15 mouse cellular contexts compared by ENCODE assay signal in genomic region chr10:3997851-3998426, GRCm38 (mm10).
"Had no signal": no experiment of that assay in that cellular context is flagged by ENCODE, and none has a peak within 500 bp of the region (broad histone marks: within the 10 kb centered on the region; RNA-seq: fewer than 3 reads in every experiment).

No protein-coding gene starts in this region.

- DNase-seq: kidney, postnatal 14 days; layer of hippocampus, adult 9-11 months; layer of hippocampus, postnatal 36 days; lung, postnatal 10 days; retina, postnatal 1 day; right cerebral cortex, postnatal 4 days; spleen, adult 18-20 months; thymus, postnatal 36 days had no signal

- H3K27me3 ChIP-seq: limb, embryonic 15.5 days; liver, embryonic 12.5 days; midbrain, embryonic 12.5 days; neural tube, embryonic 13.5 days; stomach, embryonic 15.5 days had no signal

- H3K4me3 ChIP-seq: limb, embryonic 15.5 days; liver, embryonic 12.5 days; midbrain, embryonic 12.5 days; neural tube, embryonic 13.5 days; stomach, embryonic 15.5 days had no signal

- H3K4me2 ChIP-seq: limb, embryonic 15.5 days; liver, embryonic 12.5 days; midbrain, embryonic 12.5 days; neural tube, embryonic 13.5 days; stomach, embryonic 15.5 days had no signal

- H3K27ac ChIP-seq: limb, embryonic 15.5 days; liver, embryonic 12.5 days; midbrain, embryonic 12.5 days; neural tube, embryonic 13.5 days; stomach, embryonic 15.5 days had no signal

- H3K36me3 ChIP-seq: neural tube, embryonic 13.5 days had no signal

- ATAC-seq: intestine, embryonic 16.5 days; liver, embryonic 12.5 days; midbrain, embryonic 16.5 days had no signal

- H3K4me1 ChIP-seq: midbrain, embryonic 12.5 days; neural tube, embryonic 13.5 days; stomach, embryonic 15.5 days had no signal

- H3K9me3 ChIP-seq: limb, embryonic 15.5 days; liver, embryonic 12.5 days; midbrain, embryonic 12.5 days; neural tube, embryonic 13.5 days; stomach, embryonic 15.5 days had no signal

- H3K9ac ChIP-seq: limb, embryonic 15.5 days; liver, embryonic 12.5 days; midbrain, embryonic 12.5 days; neural tube, embryonic 13.5 days; stomach, embryonic 15.5 days had no signal
